25 mouse cellular contexts compared by ENCODE assay signal in the genomic region with DNA sequence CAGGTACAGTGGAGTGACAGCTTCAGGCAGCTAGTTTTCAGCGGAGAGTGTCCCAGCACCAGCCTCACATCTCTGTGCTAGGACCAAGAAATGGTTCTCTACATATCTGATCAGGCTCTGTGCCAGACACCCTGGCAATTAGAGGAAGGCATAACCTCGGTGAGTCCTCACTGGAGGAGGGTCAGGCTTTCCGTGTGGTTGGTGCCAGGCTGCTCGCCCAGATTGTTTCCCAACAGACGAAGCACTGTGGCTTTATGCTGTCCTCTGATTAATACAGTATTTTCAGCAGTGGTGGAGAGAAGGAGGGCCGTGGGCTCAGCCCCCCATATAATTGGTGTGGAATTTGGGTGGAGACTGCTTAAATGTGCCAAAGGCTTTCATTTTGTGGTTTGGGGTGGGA. TPM values are rescaled to one million over a fixed set of nuclear protein-coding genes. Genes with fewer than 3 reads are reported as not detected.
DNase-seq lines count a peak whose midpoint lies in the region; ATAC-seq lines count a peak whose summit lies in the region.
"Had no signal": no experiment of that assay in that cellular context is flagged by ENCODE, and none has a peak within 500 bp of the region (broad histone marks: within the 10 kb centered on the region; RNA-seq: fewer than 3 reads in every experiment).

Gene Panx3 (minus strand): TSS at position 121 of the 400 bp plus-strand sequence.

- H3K4me3 ChIP-seq in kidney, embryonic 16.5 days (ENCODE audit: low read length), result no peak within 1 kb of the TSS
- no peak within 1 kb of the TSS for H3K4me3 ChIP-seq in embryonic facial prominence, embryonic 12.5 days
- H3K4me3 ChIP-seq: heart, embryonic 12.5 days; liver, embryonic 12.5 days; midbrain, embryonic 13.5 days; myocyte had no signal

- no peaks in the 10 kb centered on the region for H3K9me3 ChIP-seq in kidney, embryonic 16.5 days (ENCODE audit: low read length)
- no peaks in the 10 kb centered on the region for H3K9me3 ChIP-seq in embryonic facial prominence, embryonic 12.5 days
- H3K9me3 ChIP-seq: heart, embryonic 12.5 days; liver, embryonic 12.5 days; midbrain, embryonic 13.5 days had no signal

- no peaks in the 10 kb centered on the region for H3K36me3 ChIP-seq in kidney, embryonic 16.5 days (ENCODE audit: insufficient read depth, low read length)
- H3K36me3 ChIP-seq in embryonic facial prominence, embryonic 12.5 days, result no peaks in the 10 kb centered on the region
- H3K36me3 ChIP-seq: heart, embryonic 12.5 days; liver, embryonic 12.5 days; midbrain, embryonic 13.5 days had no signal

- H3K27ac ChIP-seq in kidney, embryonic 16.5 days (ENCODE audit: low read length), result no peak within 1 kb of the TSS
- peak within 1 kb of the TSS; percentile 11; the same call in 1 of the 2 replicates for H3K27ac ChIP-seq in embryonic facial prominence, embryonic 12.5 days
- H3K27ac ChIP-seq: liver, embryonic 12.5 days; midbrain, embryonic 13.5 days had no signal

- H3K27me3 ChIP-seq in kidney, embryonic 16.5 days (ENCODE audit: insufficient read depth, low read length), result no peaks in the 10 kb centered on the region
- no peaks in the 10 kb centered on the region for H3K27me3 ChIP-seq in embryonic facial prominence, embryonic 12.5 days
- H3K27me3 ChIP-seq: heart, embryonic 12.5 days; liver, embryonic 12.5 days; midbrain, embryonic 13.5 days had no signal

- no peak for DNase-seq in kidney, adult 8-10 months
- peak; percentile 62 for DNase-seq in MN1 (ENCODE audit: low spot score)
- no peak for DNase-seq in thymus, postnatal 36 days
- no peak for DNase-seq in left cerebral cortex, adult 18-20 months (ENCODE audit: low spot score in 2 of 2)
- no peak for DNase-seq in natural killer cell, adult 2 months (ENCODE audit: low spot score in 2 of 2)
- DNase-seq: B cell, adult 2 months; cerebellum, adult 9-10 months; embryo, embryonic 11 days; kidney, adult 11 months; kidney, postnatal 14 days; lung, embryonic 14.5 days; lung, postnatal 4 days had no signal

- H3K4me1 ChIP-seq in kidney, embryonic 16.5 days (ENCODE audit: insufficient read depth, low read length), result no peaks in the 10 kb centered on the region
- no peaks in the 10 kb centered on the region for H3K4me1 ChIP-seq in embryonic facial prominence, embryonic 12.5 days
- H3K4me1 ChIP-seq: liver, embryonic 12.5 days; midbrain, embryonic 13.5 days had no signal

- WGBS in kidney, embryonic 16.5 days, result 64% methylated on average over 6 of the region's 6 CpGs
- 57% methylated on average over 6 of the region's 6 CpGs for WGBS in embryonic facial prominence, embryonic 12.5 days

- no peak within 1 kb of the TSS for H3K4me2 ChIP-seq in kidney, embryonic 16.5 days (replicated peaks; ENCODE audit: low read depth, low read length)
- no peak within 1 kb of the TSS for H3K4me2 ChIP-seq in embryonic facial prominence, embryonic 12.5 days (replicated peaks)
- H3K4me2 ChIP-seq: heart, embryonic 12.5 days; liver, embryonic 12.5 days; lung, embryonic 14.5 days; midbrain, embryonic 13.5 days had no signal

- peak; percentile 31; the same call in 1 of the 2 replicates for ATAC-seq in kidney, embryonic 16.5 days (ENCODE audit: low FRiP score, low TSS enrichment)
- no peak for ATAC-seq in embryonic facial prominence, embryonic 12.5 days (ENCODE audit: insufficient number of reproducible peaks, insufficient read depth, low FRiP score, low TSS enrichment)
- ATAC-seq in hematopoietic stem cell, adult 5-6 weeks (replicated peaks in 1 of 2; ENCODE audit: insufficient read depth in 1 of 2, low FRiP score in 2 of 2, low TSS enrichment in 1 of 2, low read depth in 1 of 2, poor library complexity in 2 of 2, severe bottlenecking in 2 of 2), result peak; percentile 64 to 65
- ATAC-seq: hindbrain, embryonic 16.5 days; liver, embryonic 12.5 days; midbrain, embryonic 13.5 days had no signal

- H3K9ac ChIP-seq in kidney, embryonic 16.5 days (replicated peaks; ENCODE audit: low read length), result no peak within 1 kb of the TSS
- no peak within 1 kb of the TSS for H3K9ac ChIP-seq in embryonic facial prominence, embryonic 12.5 days
- H3K9ac ChIP-seq: heart, embryonic 12.5 days; liver, embryonic 12.5 days; lung, embryonic 14.5 days; midbrain, embryonic 13.5 days had no signal

RNA-seq across cellular contexts. Expression of gene Panx3, which starts in this region (rescaled TPM):
- 0.06 TPM in 1 of 2 replicates, not detected in the other for polyA plus RNA-seq in kidney, embryonic 16.5 days (2015; fragmentation: Nextera tagmentation; extraction: Ambion mirVana)
- polyA plus RNA-seq in embryonic facial prominence, embryonic 12.5 days (2016; fragmentation: Nextera tagmentation; extraction: Ambion mirVana), result 2.4 and 2.6 TPM in 2 replicates
- not detected in 2 replicates for total RNA-seq in hematopoietic stem cell, adult 5-6 weeks (2017)
- total RNA-seq in left cerebral cortex, adult 18-20 months (2021), result not detected
- total RNA-seq: gastrocnemius, postnatal 4 days; heart, postnatal 25 days; layer of hippocampus, postnatal 14 days; left cerebral cortex, postnatal 25 days; neutrophil, adult 5-6 weeks had no signal
- polyA plus RNA-seq: liver, embryonic 12.5 days; lung, embryonic 14.5 days; midbrain, embryonic 13.5 days had no signal

Comparison
In these comparisons a context has a peak if more than half of its experiments do, and no peak if none do; other contexts are left out.
1. Peak in ATAC-seq in kidney, embryonic 16.5 days; RNA of the gene not detected or under 1 TPM.
2. Peak in ATAC-seq in hematopoietic stem cell, adult 5-6 weeks; RNA of the gene not detected or under 1 TPM.